Mouse (Mus musculus): ENCODE results near the gene Tspan32. TPM values are rescaled to one million over a fixed set of nuclear protein-coding genes. Genes with fewer than 3 reads are reported as not detected.

Tspan32 gene
- polyA plus RNA-seq, 1 experiment, result not detected

- H3K27ac ChIP-seq (ENCODE audit: insufficient read depth, low read length), result no peak overlapping the region
- H3K4me3 ChIP-seq (ENCODE audit: low read depth, low read length), result no peak overlapping the region
- no peak for TF ChIP-seq CTCF (IDR thresholded peaks at IDR 0.05; ENCODE audit: low read depth, low read length)
- TF ChIP-seq POLR2A (IDR thresholded peaks at IDR 0.05; ENCODE audit: insufficient read depth, low read length), result no peak
- TF ChIP-seq EP300 (IDR thresholded peaks at IDR 0.05; ENCODE audit: insufficient read depth, low read depth, low read length), result no peak
Measured at GRCm38 (mm10) chr7:143044049-143044825, 39.4 kb downstream of the Tspan32 start.

GRCm38 (mm10) chr7:143044826-143045206 is 40.0 kb downstream of the Tspan32 start:
- no peak for TF ChIP-seq CTCF (IDR thresholded peaks at IDR 0.05; ENCODE audit: low read depth, low read length)
- no peak for TF ChIP-seq POLR2A (IDR thresholded peaks at IDR 0.05; ENCODE audit: insufficient read depth, low read length)
- TF ChIP-seq EP300 (IDR thresholded peaks at IDR 0.05; ENCODE audit: insufficient read depth, low read depth, low read length), result no peak
- Histone ChIP-seq H3K4me3 (ENCODE audit: low read depth, low read length) (no peak overlapping the region), H3K27ac (ENCODE audit: insufficient read depth, low read length) (no peak overlapping the region)

More at GRCm38 (mm10) chr7:143044049-143044825, 39.4 kb downstream of the Tspan32 start:
- Histone ChIP-seq H3K9ac (ENCODE audit: low read depth, poor library complexity, severe bottlenecking) (no peak overlapping the region), H3K27me3 (ENCODE audit: control insufficient read depth, insufficient read depth, low read length, poor library complexity, severe bottlenecking) (no peaks in the 10 kb centered on the region), H3K9me3 (replicated peaks; ENCODE audit: control insufficient read depth, insufficient read depth, low read length, poor library complexity, severe bottlenecking) (no peaks in the 10 kb centered on the region), H3K36me3 (ENCODE audit: control insufficient read depth, insufficient read depth, low read length, poor library complexity, severe bottlenecking) (no peaks in the 10 kb centered on the region), H3K4me1 (ENCODE audit: control insufficient read depth, insufficient read depth, low read length) (no peaks in the 10 kb centered on the region)

GRCm38 (mm10) chr7:143046358-143046757 is 41.5 kb downstream of the Tspan32 start:
- no peak overlapping the region for H3K9ac ChIP-seq (ENCODE audit: low read depth, poor library complexity, severe bottlenecking)
- H3K27ac ChIP-seq (ENCODE audit: insufficient read depth, low read length), result no peak overlapping the region
- H3K36me3 ChIP-seq (ENCODE audit: control insufficient read depth, insufficient read depth, low read length, poor library complexity, severe bottlenecking), result no peaks in the 10 kb centered on the region
- H3K9me3 ChIP-seq (replicated peaks; ENCODE audit: control insufficient read depth, insufficient read depth, low read length, poor library complexity, severe bottlenecking), result no peaks in the 10 kb centered on the region
- no peak for TF ChIP-seq EP300 (IDR thresholded peaks at IDR 0.05; ENCODE audit: insufficient read depth, low read depth, low read length)
- TF ChIP-seq POLR2A (IDR thresholded peaks at IDR 0.05; ENCODE audit: insufficient read depth, low read length), result no peak
- no peak for TF ChIP-seq CTCF (IDR thresholded peaks at IDR 0.05; ENCODE audit: low read depth, low read length)
- no peaks in the 10 kb centered on the region for H3K27me3 ChIP-seq (ENCODE audit: control insufficient read depth, insufficient read depth, low read length, poor library complexity, severe bottlenecking)
- no peak overlapping the region for H3K4me3 ChIP-seq (ENCODE audit: low read depth, low read length)
- H3K4me1 ChIP-seq (ENCODE audit: control insufficient read depth, insufficient read depth, low read length), result no peaks in the 10 kb centered on the region

More at GRCm38 (mm10) chr7:143044826-143045206, 40.0 kb downstream of the Tspan32 start:
- Histone ChIP-seq H3K27me3 (ENCODE audit: control insufficient read depth, insufficient read depth, low read length, poor library complexity, severe bottlenecking) (no peaks in the 10 kb centered on the region), H3K4me1 (ENCODE audit: control insufficient read depth, insufficient read depth, low read length) (no peaks in the 10 kb centered on the region), H3K9me3 (replicated peaks; ENCODE audit: control insufficient read depth, insufficient read depth, low read length, poor library complexity, severe bottlenecking) (no peaks in the 10 kb centered on the region), H3K36me3 (ENCODE audit: control insufficient read depth, insufficient read depth, low read length, poor library complexity, severe bottlenecking) (no peaks in the 10 kb centered on the region), H3K9ac (ENCODE audit: low read depth, poor library complexity, severe bottlenecking) (no peak overlapping the region)

GRCm38 (mm10) chr7:143049331-143049730 is 44.5 kb downstream of the Tspan32 start:
- no peaks in the 10 kb centered on the region for H3K27me3 ChIP-seq (ENCODE audit: control insufficient read depth, insufficient read depth, low read length, poor library complexity, severe bottlenecking)
- no peaks in the 10 kb centered on the region for H3K4me1 ChIP-seq (ENCODE audit: control insufficient read depth, insufficient read depth, low read length)
- H3K9me3 ChIP-seq (replicated peaks; ENCODE audit: control insufficient read depth, insufficient read depth, low read length, poor library complexity, severe bottlenecking), result no peaks in the 10 kb centered on the region
- 0 out of 2 replicates have a peak, but pooled peaks cover 2% of the 10 kb centered on the region for H3K36me3 ChIP-seq (ENCODE audit: control insufficient read depth, insufficient read depth, low read length, poor library complexity, severe bottlenecking)
- no peak overlapping the region for H3K27ac ChIP-seq (ENCODE audit: insufficient read depth, low read length)
- H3K4me3 ChIP-seq (ENCODE audit: low read depth, low read length), result no peak overlapping the region
- no peak overlapping the region for H3K9ac ChIP-seq (ENCODE audit: low read depth, poor library complexity, severe bottlenecking)
- TF ChIP-seq EP300 (IDR thresholded peaks at IDR 0.05; ENCODE audit: insufficient read depth, low read depth, low read length), result no peak
- TF ChIP-seq CTCF (IDR thresholded peaks at IDR 0.05; ENCODE audit: low read depth, low read length), result no peak
- no peak for TF ChIP-seq POLR2A (IDR thresholded peaks at IDR 0.05; ENCODE audit: insufficient read depth, low read length)

- Histone ChIP-seq H3K36me3 (ENCODE audit: control insufficient read depth, insufficient read depth, low read length, poor library complexity, severe bottlenecking) (peaks cover 6% of the 10 kb centered on the region; the same call in 1 of the 2 replicates), H3K27me3 (ENCODE audit: control insufficient read depth, insufficient read depth, low read length, poor library complexity, severe bottlenecking) (no peaks in the 10 kb centered on the region), H3K27ac (ENCODE audit: insufficient read depth, low read length) (no peak overlapping the region), H3K9me3 (replicated peaks; ENCODE audit: control insufficient read depth, insufficient read depth, low read length, poor library complexity, severe bottlenecking) (no peaks in the 10 kb centered on the region), H3K4me1 (ENCODE audit: control insufficient read depth, insufficient read depth, low read length) (no peaks in the 10 kb centered on the region), H3K4me3 (ENCODE audit: low read depth, low read length) (no peak overlapping the region), H3K9ac (ENCODE audit: low read depth, poor library complexity, severe bottlenecking) (no peak overlapping the region)
- no peak for TF ChIP-seq POLR2A (IDR thresholded peaks at IDR 0.05; ENCODE audit: insufficient read depth, low read length)
- TF ChIP-seq CTCF (IDR thresholded peaks at IDR 0.05; ENCODE audit: low read depth, low read length), result no peak
- TF ChIP-seq EP300 (IDR thresholded peaks at IDR 0.05; ENCODE audit: insufficient read depth, low read depth, low read length), result no peak
Measured at GRCm38 (mm10) chr7:143049841-143050816, 45.3 kb downstream of the Tspan32 start.
